Mouse (Mus musculus) cerebellum, adult 8-10 months (tissue): Measurements from ENCODE around the gene Zdhhc12.
"Not testable (repeated sequence)": the region's sequence is repeated elsewhere in the genome, so short reads cannot be mapped to it uniquely, and the experiment has no call there.

ENCODE experiments used
- DNase-seq: peaks from one replicate; pipeline ENCODE4 v3.0.0; 2022

The Zdhhc12 gene

DNA sequence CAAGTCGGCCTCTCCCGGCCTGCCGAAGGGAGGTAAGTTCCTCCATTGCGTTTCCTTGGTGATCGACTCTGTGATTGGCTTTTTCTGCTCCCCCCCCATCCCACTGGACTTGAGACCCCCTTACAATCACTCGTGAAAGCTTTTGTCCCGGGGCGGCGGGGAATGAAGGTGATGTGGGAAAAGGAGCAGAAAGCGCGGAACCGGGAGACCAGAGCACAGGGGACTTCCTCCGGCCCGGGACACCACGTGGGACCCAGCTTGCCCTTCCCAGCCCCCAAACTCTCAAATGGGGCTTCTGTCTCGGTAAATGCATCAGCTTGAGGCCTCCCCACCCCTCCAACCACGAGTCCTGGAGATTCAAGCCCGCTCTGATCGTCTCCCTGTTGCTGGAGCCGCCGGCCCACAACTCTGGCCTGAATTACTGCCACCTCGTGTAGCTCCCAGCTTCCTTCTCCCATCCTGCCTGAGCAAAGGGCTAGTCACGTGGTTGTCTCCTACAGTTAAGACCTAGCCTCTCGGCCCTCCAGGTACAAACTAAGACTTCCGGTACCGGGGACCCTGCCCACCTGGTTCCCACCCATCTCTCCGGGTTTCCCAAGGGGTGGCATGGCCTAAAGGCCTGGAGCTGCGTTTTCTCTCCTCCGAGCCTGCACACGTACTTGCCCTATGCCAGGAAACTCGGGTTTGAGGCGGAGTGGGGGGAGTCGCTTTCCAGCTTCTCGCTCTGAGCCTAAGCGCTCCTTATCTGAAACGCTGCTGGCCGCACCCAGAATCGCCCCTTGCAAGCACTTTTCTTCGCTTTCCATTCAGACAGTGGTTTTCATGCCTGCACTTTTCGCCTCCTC lies 31.0 kb downstream of the Zdhhc12 start:
- DNase-seq: peak; percentile 55

DNA sequence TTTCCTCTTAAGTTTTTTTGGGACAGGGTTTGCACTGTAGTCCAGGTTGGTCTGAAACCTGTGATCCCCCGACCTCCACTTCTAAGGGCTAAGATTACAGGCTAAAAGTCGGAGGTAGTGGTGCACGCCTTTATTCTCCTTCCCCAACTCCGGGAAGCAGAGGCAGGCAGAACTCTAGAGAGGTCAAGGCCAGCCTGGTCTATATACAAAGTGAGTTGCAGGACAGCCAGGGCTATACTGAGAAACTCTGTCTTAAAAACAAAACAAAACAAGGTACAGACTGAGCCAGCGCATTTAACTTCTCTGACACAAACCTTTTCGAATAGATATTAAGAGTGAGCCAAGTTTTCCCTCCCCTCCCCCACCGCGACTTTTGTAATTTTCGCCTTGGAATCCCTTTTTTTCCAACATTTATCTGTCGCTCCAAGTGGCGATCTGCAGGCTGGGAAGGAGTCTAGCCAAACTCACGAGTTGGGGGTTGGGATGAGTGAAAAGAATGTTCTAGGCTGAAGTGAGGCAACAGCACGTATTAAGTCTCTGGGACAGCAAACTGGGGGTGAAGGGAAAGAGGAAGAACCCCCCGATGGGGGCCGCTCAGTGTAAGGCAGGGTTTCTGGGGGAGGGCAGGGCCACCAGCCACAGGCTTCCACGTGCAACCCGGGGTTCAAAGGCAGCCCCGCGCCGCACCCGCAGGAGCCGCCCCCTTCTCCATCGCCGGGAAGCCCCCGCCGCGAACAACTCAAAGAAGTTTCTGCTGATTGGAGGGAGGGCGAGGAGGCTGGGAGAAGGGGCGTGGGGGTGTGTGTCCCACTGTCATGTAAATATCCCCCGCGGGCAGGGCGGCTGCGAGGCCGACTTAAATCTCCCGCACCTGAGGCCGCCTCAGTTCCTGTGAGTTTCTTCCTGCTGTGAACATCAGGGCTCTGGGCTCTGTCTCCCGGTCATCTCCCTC lies 32.0 kb downstream of the Zdhhc12 start:
- DNase-seq: no peak

DNA sequence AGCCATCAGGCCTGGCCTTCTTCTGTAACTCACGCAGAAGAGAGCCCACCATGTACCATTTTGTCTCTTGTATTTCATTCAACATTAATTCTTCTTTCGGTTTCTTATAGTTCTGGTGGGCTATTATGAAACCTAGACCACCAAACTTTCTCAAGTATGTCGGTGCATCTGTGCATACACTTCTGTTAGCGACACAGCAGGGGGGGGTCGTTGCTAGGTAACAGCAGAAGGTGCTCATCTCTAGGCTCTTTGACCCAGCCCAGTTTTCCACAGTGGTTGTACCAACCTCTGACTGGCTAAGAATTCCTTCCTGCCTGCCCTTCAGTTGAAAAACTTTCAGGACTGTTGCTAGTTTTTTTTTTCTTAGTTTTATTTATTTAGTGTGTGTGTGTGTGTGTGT lies 35.0 kb downstream of the Zdhhc12 start:
- no peak for DNase-seq

DNA sequence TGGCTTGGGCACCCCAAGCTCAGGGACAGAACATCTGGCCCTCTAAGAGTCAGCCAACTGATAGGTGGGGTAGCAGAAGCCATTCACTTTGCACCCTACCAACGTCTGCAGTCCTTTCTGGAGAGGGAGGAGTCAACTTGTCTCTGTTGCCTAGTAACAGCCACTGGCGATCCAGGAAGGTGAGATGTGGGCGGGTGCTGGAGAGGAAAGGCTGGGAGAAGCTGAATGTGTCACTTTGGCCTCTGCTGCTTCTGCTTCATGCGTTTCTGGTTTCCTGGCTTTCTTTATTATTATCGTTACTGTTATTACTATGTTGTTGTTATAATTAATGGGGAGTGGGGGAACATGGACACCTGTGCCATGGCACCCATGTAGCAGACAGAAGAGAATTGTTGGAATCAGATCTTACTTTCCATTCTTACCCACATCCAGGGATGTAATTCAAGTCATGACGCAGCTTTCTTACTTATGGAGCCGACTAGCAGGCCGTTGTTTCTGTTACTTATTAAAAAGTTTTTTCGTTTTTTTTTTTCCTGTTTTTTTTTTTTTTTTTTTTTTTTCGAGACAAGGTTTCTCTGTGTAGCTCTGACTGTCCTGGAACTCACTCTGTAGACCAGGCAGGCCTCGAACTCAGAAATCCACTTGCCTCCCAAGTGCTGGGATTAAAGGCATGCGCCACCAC lies 36.1 kb downstream of the Zdhhc12 start, which contains the start of gene Set:
Gene Set, plus strand, starts transcription at position 156 of the 682 bp plus-strand sequence.
- DNase-seq: no peak

DNA sequence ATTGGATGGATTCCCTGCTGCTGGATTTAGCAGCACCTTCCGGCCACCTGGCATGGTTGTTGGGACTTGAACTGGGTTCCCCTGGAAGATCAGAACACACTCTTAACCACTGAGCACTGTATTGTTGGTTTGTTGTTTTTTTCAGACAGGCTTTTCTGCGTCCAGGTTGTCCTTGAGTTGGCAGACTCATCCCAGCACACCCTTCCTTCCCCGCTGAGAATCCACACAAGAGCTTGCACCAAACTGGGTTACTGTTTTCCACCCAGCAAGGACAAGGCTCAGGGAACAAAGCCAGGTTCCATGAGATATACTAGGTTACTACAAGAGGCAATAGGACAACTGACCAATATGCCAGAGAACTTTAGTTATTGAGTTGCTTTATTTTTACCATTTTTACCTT lies 36.7 kb downstream of the Zdhhc12 start:
- DNase-seq: no peak

DNA sequence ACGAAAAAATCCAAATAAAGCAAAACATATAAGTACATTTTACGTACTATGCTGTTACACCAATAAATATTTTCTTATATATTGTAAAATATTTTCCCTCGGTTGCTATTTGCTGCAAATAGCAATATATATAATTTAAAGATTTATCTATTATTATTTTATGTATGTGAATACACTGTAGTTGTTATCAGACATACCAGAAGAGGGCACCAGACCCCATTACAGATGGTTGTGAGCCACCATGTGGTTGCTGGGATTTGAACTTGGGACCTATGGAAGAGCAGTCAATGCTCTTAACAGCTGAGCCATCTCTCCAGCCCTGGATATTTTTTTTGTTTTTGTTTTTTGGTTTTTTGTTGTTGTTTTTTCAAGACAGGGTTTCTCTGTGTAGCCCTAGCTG lies 38.1 kb downstream of the Zdhhc12 start:
- not testable (repeated sequence) for DNase-seq

DNA sequence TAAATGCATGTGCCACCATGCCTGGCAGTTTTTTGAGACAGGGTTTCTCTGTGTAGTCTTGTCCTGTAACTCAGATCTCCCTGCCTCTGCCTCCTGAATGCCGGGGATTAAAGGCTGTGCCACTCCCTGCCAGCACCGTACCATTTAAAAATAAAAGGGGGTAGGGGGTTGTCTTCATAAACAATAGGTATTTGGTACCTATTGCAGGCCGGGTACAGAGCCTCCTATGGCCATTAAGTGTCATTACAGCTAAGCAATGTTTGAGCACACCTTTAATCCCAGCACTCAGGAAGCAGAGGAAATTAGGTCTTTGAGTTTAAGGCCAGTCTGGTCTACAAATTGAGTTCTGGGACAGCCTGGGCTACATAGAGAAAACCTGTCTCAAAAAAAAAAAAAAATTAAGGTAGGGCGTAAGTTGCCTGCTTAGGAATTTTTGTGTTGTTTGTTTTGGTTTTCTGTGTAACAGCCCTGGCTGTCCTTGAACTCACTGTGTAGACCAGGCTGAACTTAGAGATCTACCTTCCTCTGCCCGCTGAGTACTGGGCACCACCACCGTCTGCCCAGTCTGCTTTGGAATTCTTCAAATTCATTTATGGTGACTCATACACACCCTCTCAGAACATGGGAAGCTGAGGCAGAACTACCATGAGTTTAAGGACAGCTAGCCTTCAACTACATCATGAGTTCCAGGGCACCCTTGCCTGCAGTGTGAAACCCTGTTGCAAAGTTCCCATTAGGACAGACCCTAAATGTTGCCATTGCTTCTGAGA lies 41.3 kb downstream of the Zdhhc12 start:
- DNase-seq: no peak

DNA sequence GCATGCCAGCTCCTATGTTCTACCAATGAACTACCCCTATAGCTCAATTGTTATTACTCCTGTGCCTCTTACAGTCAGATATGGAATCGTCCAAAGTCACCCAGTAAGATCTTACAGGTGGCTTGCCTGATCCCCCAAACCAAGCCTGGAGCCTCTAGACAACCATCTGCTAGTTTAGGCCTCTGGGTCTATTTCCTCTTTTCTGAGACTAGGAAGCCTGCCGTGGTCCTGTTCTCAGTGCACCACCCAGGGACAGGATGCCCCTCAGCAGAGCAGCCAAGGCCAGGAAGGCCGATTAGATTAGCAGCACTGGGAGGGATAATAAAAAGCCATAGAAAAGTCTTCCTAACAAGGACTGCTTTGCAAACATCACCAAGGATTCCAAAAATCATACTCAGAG lies 43.6 kb downstream of the Zdhhc12 start:
- no peak for DNase-seq

DNA sequence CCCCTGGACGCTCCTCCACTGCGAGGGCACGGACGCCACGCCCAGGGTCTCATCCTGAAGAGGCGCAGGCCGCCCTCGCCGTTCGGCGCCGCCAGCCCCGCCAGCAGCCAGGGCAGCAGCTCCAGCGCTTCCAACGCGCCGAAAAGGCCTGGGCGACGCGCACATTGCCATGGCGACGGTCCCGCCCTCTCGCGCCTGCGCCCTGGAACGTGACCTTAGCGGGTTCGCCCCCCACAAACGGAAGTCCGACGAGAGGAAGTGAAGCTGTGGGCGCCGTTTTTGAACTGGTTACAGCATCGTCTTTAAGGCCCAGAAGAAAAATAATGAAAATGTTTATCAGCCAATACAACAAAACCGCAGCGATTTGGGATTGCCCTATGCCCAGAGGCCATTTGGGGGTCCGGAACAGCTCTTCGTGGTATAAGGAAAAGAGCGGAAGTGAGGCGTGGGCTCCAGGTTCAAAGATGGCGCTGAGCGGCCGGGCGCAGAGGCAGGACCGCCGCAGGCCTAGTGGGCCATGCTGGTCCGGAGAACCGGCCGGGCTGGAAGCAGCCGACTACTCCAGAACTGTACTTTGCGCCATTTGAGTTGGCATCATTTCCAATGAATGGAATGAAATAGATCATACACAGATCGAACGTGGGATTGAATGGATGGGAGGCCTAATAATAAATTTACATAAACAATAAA lies 44.6 kb downstream of the Zdhhc12 start, which contains the start of gene Wdr34:
Gene Wdr34, minus strand, starts transcription at position 183 of the 690 bp plus-strand sequence.
- DNase-seq: peak; percentile 97

DNA sequence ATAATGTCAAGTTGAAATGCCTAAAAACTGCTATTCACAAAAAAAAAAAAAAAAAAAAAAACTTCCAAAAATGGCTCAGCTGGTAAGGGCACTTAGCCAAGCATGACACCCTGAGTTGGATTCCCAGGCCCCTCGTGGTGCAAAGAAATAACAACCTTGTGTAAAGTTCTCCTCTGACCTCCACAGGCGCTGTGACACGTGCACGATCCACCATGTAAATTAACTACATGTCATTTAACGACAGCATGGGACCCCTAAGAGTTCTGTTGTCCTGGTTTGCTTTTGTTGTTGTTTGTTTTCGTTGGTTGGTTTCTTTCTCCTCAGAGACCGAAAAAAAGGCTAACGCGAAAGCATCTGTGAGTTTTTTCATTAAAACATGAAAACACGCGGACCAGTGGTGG lies 45.3 kb downstream of the Zdhhc12 start:
- no peak for DNase-seq

DNA sequence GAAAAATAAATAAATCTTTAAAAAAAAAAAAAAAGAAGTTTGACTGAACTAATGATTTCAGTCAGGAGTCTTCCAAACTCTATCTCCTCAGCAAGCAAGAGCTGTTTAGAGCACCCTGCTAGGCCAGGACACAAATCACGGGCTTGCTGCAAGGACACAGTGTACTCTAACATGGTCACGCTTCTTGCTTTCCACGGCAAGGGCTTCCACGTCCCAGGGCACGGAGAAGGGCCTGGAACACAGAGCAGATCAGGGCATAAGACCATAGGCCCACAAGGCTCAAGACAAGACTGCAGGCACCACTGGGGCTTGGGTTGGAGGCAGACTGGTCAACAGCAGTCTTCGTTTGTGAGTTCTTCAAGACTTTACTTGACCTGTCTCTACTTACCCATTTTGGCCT lies 46.3 kb downstream of the Zdhhc12 start:
- DNase-seq: no peak

DNA sequence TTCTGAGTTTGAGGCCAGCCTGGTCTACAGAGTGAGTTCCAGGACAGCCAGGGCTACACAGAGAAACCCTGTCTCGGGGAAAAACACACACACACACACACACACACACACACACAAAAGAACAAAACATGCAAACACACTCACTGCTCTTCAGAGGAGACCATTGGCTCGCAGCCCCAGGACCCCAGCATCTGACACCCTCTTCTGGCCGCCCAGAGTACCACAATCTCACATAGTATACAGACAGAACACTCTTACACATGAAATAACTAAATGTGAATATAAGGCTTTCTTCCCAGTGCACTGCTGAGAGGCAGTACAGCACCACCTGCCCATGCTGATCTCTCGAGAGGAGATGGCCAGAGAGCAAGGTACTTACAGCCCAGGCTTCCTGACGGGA lies 48.9 kb downstream of the Zdhhc12 start:
- DNase-seq: no peak

DNA sequence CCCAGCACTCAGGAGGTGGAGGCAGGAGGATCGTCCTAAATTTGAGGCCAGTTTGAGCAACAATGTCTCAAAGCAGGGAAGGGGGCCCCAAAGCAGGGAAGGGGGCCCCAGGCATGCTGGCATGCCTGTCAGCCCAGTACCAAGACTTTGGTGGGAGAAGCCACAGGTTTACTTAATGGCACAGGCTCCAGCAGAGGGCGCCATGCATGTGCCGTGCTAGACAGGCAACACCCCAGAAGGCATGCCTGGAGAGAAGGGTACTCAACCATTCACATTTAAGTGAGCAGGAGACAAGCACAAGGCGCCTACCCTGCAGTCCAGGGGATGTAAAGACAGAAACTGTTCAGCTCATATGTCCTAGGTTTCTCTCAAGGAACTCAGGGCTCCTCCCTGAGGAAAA lies 51.0 kb downstream of the Zdhhc12 start:
- DNase-seq: peak; percentile 69
